Mouse (Mus musculus): Measurements from ENCODE around the gene Fcgr3.
"Not testable (repeated sequence)": the region's sequence is repeated elsewhere in the genome, so short reads cannot be mapped to it uniquely, and the experiment has no call there.

Gene Fcgr3

GRCm38 (mm10) chr1:171081512-171082231, 16.9 kb upstream of the Fcgr3 start:
- DNase-seq = not testable (repeated sequence)

- DNase-seq = not testable (repeated sequence)
Observed at GRCm38 (mm10) chr1:171079825-171080224, 15.1 kb upstream of the Fcgr3 start.

GRCm38 (mm10) chr1:171079345-171079744, 14.6 kb upstream of the Fcgr3 start:
- DNase-seq = not testable (repeated sequence)

- DNase-seq = not testable (repeated sequence)
Observed at GRCm38 (mm10) chr1:171078419-171078818, 13.7 kb upstream of the Fcgr3 start.

GRCm38 (mm10) chr1:171077955-171078354, 13.2 kb upstream of the Fcgr3 start:
- DNase-seq = peak; percentile 58

GRCm38 (mm10) chr1:171077192-171077591, 12.5 kb upstream of the Fcgr3 start:
- DNase-seq = not testable (repeated sequence)

GRCm38 (mm10) chr1:171076176-171076575, 11.4 kb upstream of the Fcgr3 start:
- not testable (repeated sequence) for DNase-seq

- not testable (repeated sequence) for DNase-seq
Observed at GRCm38 (mm10) chr1:171074283-171074682, 9.5 kb upstream of the Fcgr3 start.

GRCm38 (mm10) chr1:171072217-171072616, 7.5 kb upstream of the Fcgr3 start:
- not testable (repeated sequence) for DNase-seq

- DNase-seq = not testable (repeated sequence)
Observed at GRCm38 (mm10) chr1:171071726-171072125, 7.0 kb upstream of the Fcgr3 start.

- not testable (repeated sequence) for DNase-seq
Observed at GRCm38 (mm10) chr1:171070879-171071278, 6.1 kb upstream of the Fcgr3 start.

- not testable (repeated sequence) for DNase-seq
Observed at GRCm38 (mm10) chr1:171069508-171069907, 4.8 kb upstream of the Fcgr3 start.

- DNase-seq = not testable (repeated sequence)
Observed at GRCm38 (mm10) chr1:171067928-171068327, 3.2 kb upstream of the Fcgr3 start.

GRCm38 (mm10) chr1:171066583-171066982, 1.8 kb upstream of the Fcgr3 start:
- DNase-seq = not testable (repeated sequence)

GRCm38 (mm10) chr1:171065768-171066167, 1.0 kb upstream of the Fcgr3 start:
- peak; percentile 66 for DNase-seq

- DNase-seq = peak; percentile 47
Observed at GRCm38 (mm10) chr1:171065243-171065587, 480 bp upstream of the Fcgr3 start.

- peak; percentile 68 for DNase-seq
Observed at GRCm38 (mm10) chr1:171063569-171064490, 905 bp downstream of the Fcgr3 start.

- DNase-seq = no peak
Observed at GRCm38 (mm10) chr1:171061566-171061965, 3.2 kb downstream of the Fcgr3 start.

GRCm38 (mm10) chr1:171060392-171060791, 4.3 kb downstream of the Fcgr3 start:
- DNase-seq = no peak

- DNase-seq = no peak
Observed at GRCm38 (mm10) chr1:171059203-171059602, 5.5 kb downstream of the Fcgr3 start.

GRCm38 (mm10) chr1:171057253-171057652, 7.5 kb downstream of the Fcgr3 start:
- no peak for DNase-seq

GRCm38 (mm10) chr1:171053305-171053704, 11.4 kb downstream of the Fcgr3 start:
- no peak for DNase-seq

GRCm38 (mm10) chr1:171050774-171051173, 14.0 kb downstream of the Fcgr3 start:
- no peak for DNase-seq

GRCm38 (mm10) chr1:171049263-171049662, 15.5 kb downstream of the Fcgr3 start:
- no peak for DNase-seq
